Mouse (Mus musculus) layer of hippocampus, adult 2 months (tissue): ENCODE measurements around the gene Hist1h3e. TPM values are rescaled to one million over a fixed set of nuclear protein-coding genes. Genes with fewer than 3 reads are reported as not detected.
"Not testable (repeated sequence)": the region's sequence is repeated elsewhere in the genome, so short reads cannot be mapped to it uniquely, and the experiment has no call there.

Experiments used
- DNase-seq, 2 experiments: peaks; one replicate each; pipeline ENCODE4 v3.0.0; 2022; ENCODE audit warnings: low spot score in 2 of 2
- H3K27ac ChIP-seq: fragments of 200-600 bp; 2 replicates; pipeline ENCODE4 v1.8.1; 2022
- H3K4me3 ChIP-seq: fragments of 200-600 bp; 2 replicates; pipeline ENCODE4 v1.8.1; 2022; ENCODE audit warnings: mild to moderate bottlenecking
- CTCF ChIP-seq: fragments of 200-600 bp; conservative IDR thresholded peaks from 2 replicates; pipeline ENCODE4 v1.8.1; 2022; ENCODE audit warnings: antibody characterized with exemption, mild to moderate bottlenecking, moderate library complexity
- long read RNA-seq, 2 experiments: library from polyadenylated mRNA; stranded (forward); transcript quantifications; one replicate each; pipeline ENCODE4 v2.0.0; 2021; ENCODE audit warnings: borderline mapping rate in 2 of 2
- total RNA-seq, 2 experiments: library from RNA; stranded (reverse); gene quantifications; 2 replicates each; pipeline ENCODE4 v1.2.3; 2021

Gene Hist1h3e
- total RNA-seq = 10 to 100 TPM; 45.3 to 54.6 TPM
- long read RNA-seq, experiment 1 = 0 reads
- long read RNA-seq, experiment 2 = 0 reads

- DNase-seq = peak; percentile 93 to 96
- Histone ChIP-seq H3K4me3 (peak within 1 kb of the TSS; percentile 73), H3K27ac (peak within 1 kb of the TSS; percentile 97)
These were observed at the start of gene Hist1h3e for GRCm38 (mm10) chr13:23561883-23562659. Hist1h3e (minus strand) TSS chr13:23562369.

GRCm38 (mm10) chr13:23611638-23612037 lies 49.5 kb upstream of the Hist1h3e start:
- DNase-seq = no peak
- H3K4me3 ChIP-seq = no peak overlapping the region
- no peak overlapping the region for H3K27ac ChIP-seq
- TF ChIP-seq CTCF = no peak

- Histone ChIP-seq H3K27ac (no peak overlapping the region), H3K4me3 (no peak overlapping the region)
- no peak for TF ChIP-seq CTCF
- DNase-seq = no peak
These were observed 48.2 kb upstream of the Hist1h3e start for GRCm38 (mm10) chr13:23610393-23610792.

- DNase-seq = no peak
- TF ChIP-seq CTCF = no peak
- H3K27ac ChIP-seq = no peak overlapping the region
- no peak overlapping the region for H3K4me3 ChIP-seq
These were observed 47.7 kb upstream of the Hist1h3e start for GRCm38 (mm10) chr13:23609844-23610243.

- no peak overlapping the region for H3K27ac ChIP-seq
- no peak overlapping the region for H3K4me3 ChIP-seq
- no peak for TF ChIP-seq CTCF
- no peak for DNase-seq
These were observed 47.0 kb upstream of the Hist1h3e start for GRCm38 (mm10) chr13:23609209-23609608.

GRCm38 (mm10) chr13:23605052-23605451 lies 42.9 kb upstream of the Hist1h3e start:
- DNase-seq = no peak
- H3K4me3 ChIP-seq = no peak overlapping the region
- no peak overlapping the region for H3K27ac ChIP-seq
- TF ChIP-seq CTCF = no peak

GRCm38 (mm10) chr13:23604452-23604851 lies 42.3 kb upstream of the Hist1h3e start:
- DNase-seq = no peak
- no peak for TF ChIP-seq CTCF
- Histone ChIP-seq H3K4me3 (no peak overlapping the region), H3K27ac (no peak overlapping the region)

- Histone ChIP-seq H3K27ac (no peak overlapping the region), H3K4me3 (no peak overlapping the region)
- DNase-seq = no peak
- no peak for TF ChIP-seq CTCF
These were observed 41.1 kb upstream of the Hist1h3e start for GRCm38 (mm10) chr13:23603182-23603699.

- Histone ChIP-seq H3K27ac (no peak overlapping the region), H3K4me3 (no peak overlapping the region)
- peak; percentile 76 to 79 for DNase-seq
- peak; percentile 96 for TF ChIP-seq CTCF
These were observed 35.8 kb upstream of the Hist1h3e start for GRCm38 (mm10) chr13:23597957-23598356.

GRCm38 (mm10) chr13:23595622-23596372 lies 33.6 kb upstream of the Hist1h3e start:
- DNase-seq = no peak
- Histone ChIP-seq H3K27ac (no peak overlapping the region), H3K4me3 (no peak overlapping the region)
- TF ChIP-seq CTCF = no peak

- no peak overlapping the region for H3K4me3 ChIP-seq
- DNase-seq = no peak
- no peak for TF ChIP-seq CTCF
- no peak overlapping the region for H3K27ac ChIP-seq
These were observed 33.0 kb upstream of the Hist1h3e start for GRCm38 (mm10) chr13:23595185-23595584.

- Histone ChIP-seq H3K4me3 (no peak overlapping the region), H3K27ac (no peak overlapping the region)
- no peak for DNase-seq
- TF ChIP-seq CTCF = no peak
These were observed 31.0 kb upstream of the Hist1h3e start for GRCm38 (mm10) chr13:23593051-23593770.

GRCm38 (mm10) chr13:23592614-23593013 lies 30.4 kb upstream of the Hist1h3e start:
- no peak overlapping the region for H3K27ac ChIP-seq
- H3K4me3 ChIP-seq = no peak overlapping the region
- no peak for TF ChIP-seq CTCF
- DNase-seq = no peak

- not testable (repeated sequence) for DNase-seq, H3K27ac ChIP-seq, H3K4me3 ChIP-seq
These were observed 29.7 kb upstream of the Hist1h3e start for GRCm38 (mm10) chr13:23591886-23592285.
